Mouse (Mus musculus) liver, embryonic 16.5 days (tissue): Measurements from ENCODE around the gene Epb41l2. TPM values are rescaled to one million over a fixed set of nuclear protein-coding genes. Genes with fewer than 3 reads are reported as not detected.

Experiments
- ATAC-seq: fragments of 200-750 bp; cut with Nextera tagmentation; 2 replicates; pipeline ENCODE4 v1.8.0; 2017; ENCODE audit warnings: low read depth, mild to moderate bottlenecking, moderate number of reproducible peaks, moderate library complexity
- H3K27ac ChIP-seq: fragments of 300-500 bp; sonication (generic); 2 replicates; pipeline ENCODE4 v1.5.1; 2014; ENCODE audit warnings: mild to moderate bottlenecking, low read length
- H3K27me3 ChIP-seq: fragments of 300-500 bp; sonication (generic); 2 replicates; pipeline ENCODE4 v1.6.1; 2014; ENCODE audit warnings: low read depth, low read length, mixed read lengths; ENCODE audit not compliant: control insufficient read depth, insufficient read depth
- H3K36me3 ChIP-seq: fragments of 300-500 bp; sonication (generic); 2 replicates; pipeline ENCODE4 v1.6.1; 2014; ENCODE audit warnings: mild to moderate bottlenecking; ENCODE audit not compliant: control insufficient read depth, insufficient read depth
- H3K4me1 ChIP-seq: fragments of 300-500 bp; sonication (generic); 2 replicates; pipeline ENCODE4 v1.6.1; 2014; ENCODE audit warnings: low read depth, low read length, mixed read lengths; ENCODE audit not compliant: control insufficient read depth
- H3K4me2 ChIP-seq: fragments of 300-500 bp; sonication (generic); 2 replicates; pipeline ENCODE4 v1.6.1; 2014; ENCODE audit warnings: low read depth, low read length, mixed read lengths
- H3K4me3 ChIP-seq: fragments of 300-500 bp; sonication (generic); 2 replicates; pipeline ENCODE4 v1.5.1; 2014; ENCODE audit warnings: low read depth, mild to moderate bottlenecking, low read length
- H3K9ac ChIP-seq: fragments of 300-500 bp; sonication (generic); 2 replicates; pipeline ENCODE4 v1.6.1; 2014; ENCODE audit warnings: low read depth, low read length
- H3K9me3 ChIP-seq: fragments of 300-500 bp; sonication (generic); replicated peaks from 2 replicates; pipeline ENCODE4 v1.6.1; 2016; ENCODE audit warnings: low read length; ENCODE audit not compliant: control insufficient read depth
- WGBS: fragments of 180-500 bp; shearing (Covaris S2); extraction: QIAGEN DNeasy Blood & Tissue Kit; methylation state at CpG from one replicate; pipeline ENCODE4 v1.1.7; 2014; ENCODE audit not compliant: insufficient replicate concordance; 5-methylcytosine and 5-hydroxymethylcytosine counted together
- polyA plus RNA-seq: library from polyadenylated mRNA; unstranded; fragments of >200 nt; fragmentation: Nextera tagmentation; extraction: Ambion mirVana; gene quantifications from 2 replicates; pipeline ENCODE4 v1.2.1, GENCODE M21; 2015

The Epb41l2 gene
- polyA plus RNA-seq, 1 experiment from 2014 or later: 11.9 TPM

DNA sequence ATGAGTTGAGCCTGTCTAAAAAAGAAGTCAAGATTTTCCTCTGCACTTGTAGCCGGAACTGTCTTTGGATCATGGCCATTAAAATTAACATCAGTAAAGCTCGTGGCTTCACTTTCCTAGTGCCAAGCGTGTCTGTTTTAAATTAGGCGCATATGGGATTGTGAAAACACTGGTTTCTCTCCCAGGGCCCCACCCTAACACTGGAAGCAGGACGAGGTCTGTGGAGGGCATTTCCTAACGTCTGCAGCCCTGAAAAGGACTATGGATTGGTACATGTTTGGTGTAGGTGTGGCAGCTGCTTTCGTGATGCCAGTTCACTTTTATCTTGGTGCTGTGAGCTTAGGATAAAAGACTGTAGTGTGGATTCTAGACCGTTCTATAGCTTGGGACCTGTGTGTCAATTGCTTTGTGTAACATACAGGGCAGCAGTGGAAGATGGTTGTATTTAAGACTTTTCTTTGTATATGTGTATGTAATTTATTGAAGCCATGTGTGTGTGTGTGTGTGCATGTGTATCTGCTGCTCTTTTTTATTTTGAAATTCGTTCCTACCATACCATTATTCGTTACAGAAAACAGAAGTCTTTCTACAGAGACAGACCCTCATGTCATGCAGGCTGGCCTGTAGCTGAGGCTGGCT, 13.0 kb downstream of the Epb41l2 start:
- WGBS: 36% methylated on average over 10 of the region's 10 CpGs
- no peak for ATAC-seq
- Histone ChIP-seq H3K27ac (no peak overlapping the region), H3K4me2 (no peak overlapping the region), H3K9me3 (no peaks in the 10 kb centered on the region), H3K36me3 (0 out of 2 replicates have a peak, but pooled peaks cover under 1% of the 10 kb centered on the region), H3K9ac (no peak overlapping the region), H3K4me1 (peaks cover 2% of the 10 kb centered on the region), H3K27me3 (no peaks in the 10 kb centered on the region), H3K4me3 (no peak overlapping the region)

DNA sequence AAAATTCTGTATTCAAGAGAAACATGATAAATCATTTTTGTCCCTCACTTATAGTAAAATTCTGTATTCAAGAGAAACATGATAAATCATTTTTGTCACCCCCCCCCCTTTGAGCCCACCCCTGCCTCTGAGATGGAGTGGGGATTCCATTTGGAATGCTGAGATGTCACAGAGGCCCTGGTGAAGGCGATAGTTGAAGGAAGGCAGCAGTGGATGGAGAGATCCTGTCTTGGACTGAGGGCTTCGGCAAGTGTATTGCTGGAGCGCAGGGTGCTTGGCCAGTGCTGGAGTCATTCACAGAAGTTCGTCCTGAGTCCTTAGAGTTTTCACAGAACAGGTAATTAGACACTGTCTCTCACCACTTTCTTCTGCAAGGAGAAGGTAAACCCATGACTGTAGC, 15.4 kb downstream of the Epb41l2 start:
- 73% methylated on average over 4 of the region's 4 CpGs for WGBS
- ATAC-seq: no peak
- no peak overlapping the region for H3K9ac ChIP-seq

DNA sequence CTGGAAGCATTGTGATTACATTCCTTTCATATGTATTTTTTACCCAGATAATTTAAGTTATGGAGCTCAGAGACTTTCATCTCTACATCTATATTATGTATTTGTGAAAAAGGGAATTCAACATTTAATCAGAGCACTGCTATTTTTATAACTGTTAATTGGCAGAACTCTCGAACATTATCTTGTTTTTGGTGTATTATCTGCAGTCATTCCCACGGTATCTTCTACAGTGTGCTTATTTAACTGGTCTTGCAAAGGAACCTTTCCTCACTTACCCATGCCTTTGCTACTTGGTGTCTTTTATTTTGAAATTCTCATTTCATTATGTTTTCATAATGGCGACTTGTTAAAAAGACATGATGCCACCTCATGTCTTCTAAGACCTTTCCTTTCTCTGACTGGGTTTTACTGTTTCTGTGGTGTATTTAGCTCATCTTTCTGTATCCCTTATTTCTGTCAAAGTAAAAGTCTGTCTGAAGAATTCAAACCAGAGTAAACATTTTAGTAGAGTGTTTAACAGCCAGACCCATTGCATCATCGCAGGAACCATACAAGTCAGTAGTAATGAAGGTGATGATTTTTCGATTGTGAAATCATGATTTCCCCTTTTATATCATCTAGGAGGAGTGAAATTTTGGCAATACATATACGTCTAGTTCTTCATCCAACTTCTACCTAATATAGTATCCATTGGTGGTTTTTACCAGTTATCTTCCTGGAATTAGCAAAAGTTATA, 21.3 kb downstream of the Epb41l2 start:
- WGBS: 48% methylated on average over 6 of the region's 6 CpGs
- Histone ChIP-seq H3K4me3 (no peak overlapping the region), H3K9me3 (no peaks in the 10 kb centered on the region), H3K4me1 (no peaks in the 10 kb centered on the region), H3K4me2 (no peak overlapping the region), H3K36me3 (0 out of 2 replicates have a peak, but pooled peaks cover 2% of the 10 kb centered on the region), H3K27me3 (no peaks in the 10 kb centered on the region), H3K27ac (no peak overlapping the region), H3K9ac (no peak overlapping the region)
- no peak for ATAC-seq

More for the DNA sequence above, 15.4 kb downstream of the Epb41l2 start:
- no peak overlapping the region for H3K4me3 ChIP-seq
- no peak overlapping the region for H3K4me2 ChIP-seq
- H3K4me1 ChIP-seq: peaks cover 2% of the 10 kb centered on the region
- 0 out of 2 replicates have a peak, but pooled peaks cover 2% of the 10 kb centered on the region for H3K36me3 ChIP-seq
- H3K27me3 ChIP-seq: no peaks in the 10 kb centered on the region
- no peaks in the 10 kb centered on the region for H3K9me3 ChIP-seq
- H3K27ac ChIP-seq: no peak overlapping the region

DNA sequence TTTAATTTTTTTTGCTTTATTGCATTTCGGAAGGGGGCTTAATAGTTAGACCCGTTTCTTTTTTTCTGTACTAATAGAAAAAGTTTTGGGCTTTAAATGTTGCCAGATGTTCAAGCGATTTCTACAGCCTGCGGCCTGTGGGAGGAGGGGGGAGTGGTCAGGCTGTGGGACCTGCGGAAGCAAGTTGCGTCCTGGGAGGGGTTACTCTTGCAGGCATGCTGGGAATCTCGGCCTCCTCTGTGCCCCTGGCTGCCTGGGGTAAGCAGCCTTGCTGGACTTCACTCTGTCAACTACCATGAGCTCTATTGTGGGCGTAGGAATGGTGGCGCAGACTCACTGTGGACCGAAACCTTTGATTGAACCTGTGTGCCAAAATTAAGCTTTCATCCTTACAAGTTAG, 22.4 kb downstream of the Epb41l2 start:
- peak; percentile 73 for ATAC-seq

DNA sequence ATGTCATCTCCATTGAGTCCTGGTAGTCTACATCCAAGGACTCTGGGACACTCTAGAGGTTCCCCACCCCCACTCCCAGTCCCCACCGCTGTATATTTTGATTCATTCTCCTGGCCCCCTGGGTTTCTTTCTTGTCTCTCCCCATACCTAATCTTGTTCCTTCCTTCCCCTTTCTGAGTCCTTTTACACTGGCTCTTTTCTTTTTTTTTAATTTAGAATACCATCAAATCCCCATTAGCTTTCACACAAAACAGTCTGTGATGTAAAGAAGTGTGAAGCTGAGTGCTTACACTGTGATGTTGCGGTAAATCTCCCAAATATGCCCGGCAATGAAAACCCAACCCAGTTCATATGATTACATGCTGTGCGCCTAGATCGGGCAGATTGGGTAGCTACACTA, 23.6 kb downstream of the Epb41l2 start:
- H3K4me2 ChIP-seq: no peak overlapping the region
- ATAC-seq: no peak
- no peak overlapping the region for H3K4me3 ChIP-seq
- H3K27ac ChIP-seq: no peak overlapping the region
- H3K36me3 ChIP-seq: no peaks in the 10 kb centered on the region
- H3K9ac ChIP-seq: no peak overlapping the region
- no peaks in the 10 kb centered on the region for H3K4me1 ChIP-seq
- H3K27me3 ChIP-seq: no peaks in the 10 kb centered on the region
- 31% methylated on average over 5 of the region's 5 CpGs for WGBS
- H3K9me3 ChIP-seq: no peaks in the 10 kb centered on the region

More for the DNA sequence above, 22.4 kb downstream of the Epb41l2 start:
- Histone ChIP-seq H3K4me1 (no peaks in the 10 kb centered on the region), H3K9me3 (no peaks in the 10 kb centered on the region), H3K9ac (no peak overlapping the region), H3K36me3 (0 out of 2 replicates have a peak, but pooled peaks cover 2% of the 10 kb centered on the region), H3K27me3 (no peaks in the 10 kb centered on the region), H3K4me3 (no peak overlapping the region), H3K27ac (no peak overlapping the region), H3K4me2 (no peak overlapping the region)
- 48% methylated on average over 10 of the region's 10 CpGs for WGBS

DNA sequence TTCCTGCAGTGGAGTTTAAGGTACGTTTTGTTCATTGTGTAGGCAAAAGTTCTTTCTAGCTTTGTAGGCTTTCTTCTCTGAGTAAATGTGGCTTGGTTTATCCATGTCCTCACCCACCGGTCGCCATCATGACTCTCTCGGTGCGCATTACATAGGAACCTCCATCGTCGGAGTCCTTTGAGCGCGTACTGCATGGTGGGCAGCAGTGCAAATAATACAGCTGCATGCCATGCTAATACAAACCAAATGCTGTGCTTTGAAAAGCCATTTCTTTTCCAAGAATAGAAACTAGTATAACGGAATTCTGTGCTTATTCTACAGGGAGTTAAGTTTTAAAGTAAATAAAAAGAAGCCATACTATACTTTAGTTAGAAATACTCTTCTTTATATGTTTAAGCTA, 24.8 kb downstream of the Epb41l2 start:
- Histone ChIP-seq H3K27me3 (no peaks in the 10 kb centered on the region), H3K36me3 (no peaks in the 10 kb centered on the region), H3K9me3 (no peaks in the 10 kb centered on the region), H3K4me1 (no peaks in the 10 kb centered on the region), H3K4me2 (no peak overlapping the region), H3K9ac (no peak overlapping the region), H3K27ac (no peak overlapping the region), H3K4me3 (no peak overlapping the region)
- WGBS: 79% methylated on average over 10 of the region's 10 CpGs
- ATAC-seq: no peak

DNA sequence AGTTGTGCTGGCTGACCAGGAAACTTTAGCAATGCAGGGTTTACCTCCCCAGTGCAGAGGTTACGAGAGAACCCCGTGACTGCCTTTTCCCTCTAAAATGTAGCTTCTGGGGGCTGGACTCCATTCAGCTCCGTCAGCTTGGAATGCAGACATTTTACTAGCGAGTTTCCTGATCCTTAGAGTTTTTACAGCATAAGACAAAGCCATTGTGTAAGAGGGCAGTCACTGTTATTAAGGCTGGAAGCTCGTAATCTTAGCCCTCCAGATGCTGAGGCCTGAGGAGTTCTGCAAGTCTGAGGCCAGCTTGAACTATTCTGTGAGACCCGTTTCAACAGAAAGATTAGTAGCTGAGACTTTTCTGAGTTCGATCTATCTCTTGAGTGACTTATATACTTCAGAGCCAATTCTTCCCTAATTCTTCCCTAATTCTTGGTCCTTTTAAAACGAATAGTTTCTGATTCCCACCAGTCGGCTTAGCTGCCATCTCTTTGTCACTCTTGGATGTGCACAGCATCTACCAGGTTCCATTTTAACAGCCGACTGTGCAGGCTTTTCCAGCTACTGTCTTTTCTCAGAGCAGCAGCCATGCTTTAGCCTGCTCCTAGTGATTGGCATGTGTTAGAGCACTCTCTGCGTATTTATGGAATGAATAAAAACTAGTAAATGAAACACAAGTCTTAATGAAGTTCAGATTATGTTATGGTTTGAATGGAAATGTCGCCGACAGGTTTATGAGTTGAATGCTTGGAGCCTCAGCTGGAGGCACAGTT, 26.4 kb downstream of the Epb41l2 start:
- Histone ChIP-seq H3K9ac (no peak overlapping the region), H3K27ac (no peak overlapping the region), H3K4me1 (no peaks in the 10 kb centered on the region), H3K36me3 (no peaks in the 10 kb centered on the region), H3K4me2 (no peak overlapping the region), H3K27me3 (no peaks in the 10 kb centered on the region), H3K4me3 (no peak overlapping the region), H3K9me3 (no peaks in the 10 kb centered on the region)
- WGBS: 64% methylated on average over 13 of the region's 13 CpGs
- no peak for ATAC-seq

DNA sequence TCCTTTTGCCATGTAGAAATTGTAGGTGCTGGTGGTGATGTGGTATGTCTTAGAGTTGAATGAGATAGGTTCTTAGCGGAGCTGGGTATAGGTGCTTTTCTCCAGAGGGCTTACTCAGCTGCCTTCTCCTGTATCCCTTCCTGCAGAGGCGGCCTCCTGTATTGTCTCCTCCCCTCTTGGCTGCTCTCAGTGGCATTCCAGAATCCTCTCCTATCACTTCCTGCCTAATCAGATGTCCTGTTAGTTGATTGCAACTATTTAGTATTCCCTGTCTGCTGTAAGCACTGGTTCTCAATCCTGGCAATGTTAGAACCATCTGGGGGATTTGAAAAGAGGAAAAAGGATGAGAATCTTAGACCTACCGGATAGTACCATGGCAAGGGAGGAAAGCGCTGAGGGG, 27.3 kb downstream of the Epb41l2 start:
- Histone ChIP-seq H3K4me3 (no peak overlapping the region), H3K36me3 (no peaks in the 10 kb centered on the region), H3K27me3 (no peaks in the 10 kb centered on the region), H3K4me2 (no peak overlapping the region), H3K4me1 (no peaks in the 10 kb centered on the region), H3K9me3 (no peaks in the 10 kb centered on the region), H3K27ac (no peak overlapping the region), H3K9ac (no peak overlapping the region)
- no peak for ATAC-seq
- WGBS: 62% methylated on average over 4 of the region's 4 CpGs

DNA sequence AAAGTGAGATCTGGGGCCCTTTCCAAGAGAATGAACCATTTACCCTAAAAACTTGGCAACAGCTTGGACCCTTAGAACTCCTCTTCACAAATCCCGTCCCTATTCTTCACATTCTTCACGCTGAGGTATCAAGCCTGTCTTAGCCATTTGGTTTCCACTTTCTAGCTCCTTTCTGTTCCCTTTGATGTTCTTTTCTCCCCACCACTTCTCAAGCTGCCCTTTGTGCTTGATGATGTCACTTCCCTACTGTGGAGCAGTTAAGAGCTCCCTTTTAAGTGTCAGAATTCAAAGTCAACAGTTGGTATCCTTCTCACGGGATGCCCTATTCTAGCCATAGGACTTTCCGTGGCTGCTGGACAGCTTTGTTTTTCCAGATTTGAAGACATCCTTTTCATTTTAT, 27.7 kb downstream of the Epb41l2 start:
- WGBS: 52% methylated on average over 4 of the region's 4 CpGs
- no peak overlapping the region for H3K27ac ChIP-seq
- no peak overlapping the region for H3K4me3 ChIP-seq
- no peaks in the 10 kb centered on the region for H3K27me3 ChIP-seq
- H3K9ac ChIP-seq: no peak overlapping the region
- no peaks in the 10 kb centered on the region for H3K36me3 ChIP-seq
- H3K4me2 ChIP-seq: no peak overlapping the region
- no peaks in the 10 kb centered on the region for H3K4me1 ChIP-seq
- H3K9me3 ChIP-seq: no peaks in the 10 kb centered on the region
- no peak for ATAC-seq
